Mouse (Mus musculus): ENCODE results near the gene Taar3. TPM values are rescaled to one million over a fixed set of nuclear protein-coding genes. Genes with fewer than 3 reads are reported as not detected.

Gene Taar3
- not detected for total RNA-seq (2021)
- long read RNA-seq, experiment 1 = 0 reads
- long read RNA-seq, experiment 2 = 0 reads

GRCm38 (mm10) chr10:23949508-23950005 is at the start of gene Taar3:
Gene Taar3, plus strand, starts transcription at chr10:23949558.
- Histone ChIP-seq H3K4me3 (no peak within 1 kb of the TSS), H3K27ac (no peak within 1 kb of the TSS)
- TF ChIP-seq CTCF (conservative IDR thresholded peaks at IDR 0.05) = no peak
- DNase-seq (ENCODE audit: low spot score in 2 of 2) = peak in 1 of 2 experiments; percentile 41

DNA sequence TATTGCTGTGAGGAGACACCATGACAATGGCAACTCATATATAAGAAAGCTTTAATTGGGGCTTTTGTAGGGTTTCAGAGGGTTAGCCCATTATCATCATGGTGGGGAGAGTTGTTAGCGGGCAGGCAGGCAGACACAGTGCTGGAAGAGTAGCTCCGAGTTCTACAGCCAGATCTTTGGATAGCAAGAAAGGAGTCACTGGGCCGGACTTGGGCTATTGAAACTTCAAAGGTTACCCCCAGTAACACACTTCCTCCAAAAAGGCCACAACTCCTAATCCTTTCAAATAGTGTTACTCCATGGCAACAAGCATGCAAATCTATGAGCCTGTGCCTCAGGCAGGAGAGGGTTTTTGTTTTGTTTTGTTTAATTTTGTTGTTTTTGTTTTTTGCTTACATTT is 48.2 kb upstream of the Taar3 start:
- no peak overlapping the region for H3K27ac ChIP-seq
- TF ChIP-seq CTCF (conservative IDR thresholded peaks at IDR 0.05) = no peak
- DNase-seq (ENCODE audit: low spot score in 2 of 2) = no peak
- H3K4me3 ChIP-seq = no peak overlapping the region

DNA sequence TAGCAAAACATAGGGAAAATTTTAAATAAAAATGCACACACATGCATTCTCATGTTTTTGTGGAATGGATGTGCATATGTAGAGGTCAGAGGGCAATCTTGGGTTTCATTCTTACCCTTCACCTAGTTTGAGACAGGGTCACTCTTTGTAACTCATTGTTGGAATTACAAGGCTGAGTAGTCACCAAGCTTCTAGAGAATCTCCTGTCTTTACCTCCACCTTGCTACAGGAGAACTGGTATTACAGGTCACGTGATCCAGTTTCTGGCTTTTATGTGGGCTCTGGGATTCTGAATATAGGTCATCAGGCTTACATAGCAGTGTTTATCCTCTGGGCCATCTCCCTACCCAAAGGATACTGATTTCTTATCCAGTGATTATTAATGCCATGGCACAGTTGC is 43.7 kb upstream of the Taar3 start:
- no peak for DNase-seq (ENCODE audit: low spot score in 2 of 2)
- H3K4me3 ChIP-seq = no peak overlapping the region
- TF ChIP-seq CTCF (conservative IDR thresholded peaks at IDR 0.05) = no peak
- H3K27ac ChIP-seq = no peak overlapping the region

DNA sequence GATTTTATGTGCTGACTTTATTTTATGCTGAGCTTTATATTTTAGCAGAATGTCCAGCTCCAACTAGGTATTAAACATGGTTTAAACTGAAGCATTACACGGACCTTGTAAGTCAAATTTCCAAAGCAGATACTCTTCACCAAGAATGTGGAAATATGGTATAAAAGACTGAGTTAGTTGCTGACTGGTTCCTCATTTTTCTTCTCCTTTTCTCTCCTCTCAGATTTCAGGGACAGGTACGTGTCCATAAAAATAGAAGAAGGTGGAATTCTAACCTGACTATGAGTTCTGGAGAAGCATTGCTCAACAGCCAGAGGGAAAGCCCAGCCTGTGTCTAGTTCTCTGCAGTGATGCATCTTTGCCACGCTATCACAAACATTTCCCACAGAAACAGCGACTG is 29.3 kb upstream of the Taar3 start, which contains the start of gene Taar1:
Gene Taar1, plus strand, starts transcription at position 301 of the 400 bp plus-strand sequence.
- Histone ChIP-seq H3K4me3 (no peak within 1 kb of the TSS), H3K27ac (no peak within 1 kb of the TSS)
- DNase-seq (ENCODE audit: low spot score in 2 of 2) = no peak
- TF ChIP-seq CTCF (conservative IDR thresholded peaks at IDR 0.05) = no peak

DNA sequence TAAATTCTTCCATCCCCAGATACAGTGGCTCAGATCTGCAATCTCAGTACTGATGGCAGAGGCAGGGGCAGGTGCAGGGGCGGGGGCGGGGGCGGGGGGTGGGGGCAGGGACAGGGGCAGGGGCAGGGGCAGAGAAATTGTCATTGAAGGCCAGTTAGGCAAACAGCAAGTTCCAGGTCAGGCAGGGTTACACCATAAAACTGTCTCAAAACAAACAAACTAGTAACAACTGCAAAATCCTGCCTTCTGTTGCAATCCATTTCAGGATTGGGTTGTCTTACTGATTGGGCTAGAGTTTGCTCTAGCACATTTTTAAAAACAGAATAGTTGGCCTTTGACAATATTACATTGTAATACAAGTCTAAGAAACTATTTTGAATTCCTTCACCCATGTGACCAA is 26.9 kb upstream of the Taar3 start:
- no peak for DNase-seq (ENCODE audit: low spot score in 2 of 2)
- Histone ChIP-seq H3K4me3 (no peak overlapping the region), H3K27ac (no peak overlapping the region)
- no peak for TF ChIP-seq CTCF (conservative IDR thresholded peaks at IDR 0.05)

DNA sequence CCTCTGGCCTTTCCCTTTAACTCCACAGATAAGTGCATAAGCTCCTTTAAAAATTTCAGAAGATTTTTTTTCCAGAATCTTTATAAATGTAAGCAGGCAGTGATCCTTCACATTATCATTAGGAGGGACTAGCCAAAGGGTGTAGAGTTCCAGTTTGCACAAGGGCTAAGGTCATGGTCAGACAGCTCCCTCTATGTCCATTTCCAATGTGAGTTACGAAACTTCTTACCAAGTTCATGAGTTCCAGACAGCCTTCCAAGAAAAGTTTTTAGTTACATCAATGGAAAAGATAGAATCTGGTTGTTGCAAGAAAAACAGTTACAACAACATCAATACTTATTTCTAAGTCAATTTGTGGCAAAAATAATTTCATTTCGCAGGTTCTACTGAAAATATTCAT is 25.4 kb upstream of the Taar3 start:
- no peak for DNase-seq (ENCODE audit: low spot score in 2 of 2)
- no peak for TF ChIP-seq CTCF (conservative IDR thresholded peaks at IDR 0.05)
- Histone ChIP-seq H3K27ac (no peak overlapping the region), H3K4me3 (no peak overlapping the region)

DNA sequence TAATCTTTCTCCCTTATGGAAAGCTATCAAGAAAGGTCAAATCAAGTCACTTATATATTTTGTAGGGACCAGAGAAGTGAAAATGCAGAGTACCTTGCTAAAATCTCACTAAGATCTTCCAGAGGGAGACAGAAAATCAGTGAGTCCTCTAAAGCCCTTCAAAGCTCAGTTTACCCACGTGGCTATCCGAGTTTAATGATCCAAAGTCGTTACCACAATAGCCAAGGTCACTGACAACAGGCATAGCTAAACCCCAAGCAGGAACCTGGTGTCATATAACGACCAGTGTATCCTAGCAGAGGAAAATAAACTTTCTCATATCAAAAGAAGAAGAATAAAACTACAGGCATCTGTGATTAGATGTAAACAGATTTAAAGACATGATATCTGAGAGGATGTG is 11.7 kb upstream of the Taar3 start:
- Histone ChIP-seq H3K27ac (no peak overlapping the region), H3K4me3 (no peak overlapping the region)
- TF ChIP-seq CTCF (conservative IDR thresholded peaks at IDR 0.05) = no peak
- DNase-seq (ENCODE audit: low spot score in 2 of 2) = no peak

- Histone ChIP-seq H3K27ac (no peak within 1 kb of the TSS), H3K4me3 (no peak within 1 kb of the TSS)
- TF ChIP-seq CTCF (conservative IDR thresholded peaks at IDR 0.05) = no peak
- DNase-seq (ENCODE audit: low spot score in 2 of 2) = no peak
Measured at GRCm38 (mm10) chr10:23938312-23938711, 11.0 kb upstream of the Taar3 start, which contains the start of gene Taar2. Gene Taar2, plus strand, starts transcription at chr10:23938572.

DNA sequence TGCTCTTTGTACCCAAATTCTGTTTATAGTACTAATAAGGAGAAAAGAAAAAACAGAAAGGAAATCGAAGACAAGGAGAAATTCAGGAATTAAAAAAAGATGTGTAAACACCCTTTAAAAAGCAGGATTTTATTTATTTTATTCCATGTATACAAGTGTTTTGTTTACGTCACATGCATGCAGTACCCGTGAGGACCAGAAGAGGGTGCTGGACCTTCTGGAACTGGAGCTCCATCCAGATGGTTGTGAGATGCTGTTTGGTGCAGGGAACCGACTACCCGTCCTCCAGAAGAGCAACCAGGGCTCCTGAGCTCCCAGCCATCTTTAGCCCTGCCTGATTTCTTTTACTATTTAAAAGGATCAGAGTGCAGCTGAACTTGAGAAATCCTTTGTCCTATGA is 6.9 kb upstream of the Taar3 start:
- TF ChIP-seq CTCF (conservative IDR thresholded peaks at IDR 0.05) = peak; percentile 64
- H3K4me3 ChIP-seq = no peak overlapping the region
- DNase-seq (ENCODE audit: low spot score in 2 of 2) = no peak
- H3K27ac ChIP-seq = no peak overlapping the region

GRCm38 (mm10) chr10:23948026-23948425 is 1.3 kb upstream of the Taar3 start:
- H3K4me3 ChIP-seq = no peak overlapping the region
- H3K27ac ChIP-seq = no peak overlapping the region
- no peak for TF ChIP-seq CTCF (conservative IDR thresholded peaks at IDR 0.05)
- no peak for DNase-seq (ENCODE audit: low spot score in 2 of 2)

DNA sequence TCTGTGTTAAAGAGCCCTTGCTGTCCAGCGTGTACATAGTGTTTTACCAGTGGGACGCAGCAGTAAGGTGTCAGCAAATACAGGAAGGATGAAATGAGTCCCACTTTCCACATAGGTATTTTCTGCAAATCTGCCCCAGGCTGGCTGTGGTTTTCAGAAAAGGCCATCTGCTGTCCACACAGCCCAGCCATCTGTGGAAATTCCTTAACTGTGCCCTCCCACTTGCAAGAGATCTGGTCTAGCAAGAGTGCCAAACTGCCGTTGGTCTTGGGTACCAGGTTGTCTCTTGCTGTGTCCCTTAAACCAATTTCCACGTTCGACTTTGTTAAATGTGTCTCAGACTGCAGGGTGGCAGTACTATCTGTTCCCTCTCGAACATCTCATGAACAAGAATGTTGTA is 2.4 kb downstream of the Taar3 start:
- Histone ChIP-seq H3K4me3 (no peak overlapping the region), H3K27ac (no peak overlapping the region)
- TF ChIP-seq CTCF (conservative IDR thresholded peaks at IDR 0.05) = no peak
- no peak for DNase-seq (ENCODE audit: low spot score in 2 of 2)

- H3K4me3 ChIP-seq = no peak overlapping the region
- DNase-seq (ENCODE audit: low spot score in 2 of 2) = no peak
- TF ChIP-seq CTCF (conservative IDR thresholded peaks at IDR 0.05) = no peak
- H3K27ac ChIP-seq = no peak overlapping the region
Measured at GRCm38 (mm10) chr10:23959071-23959470, 9.7 kb downstream of the Taar3 start.

- Histone ChIP-seq H3K4me3 (no peak within 1 kb of the TSS), H3K27ac (no peak within 1 kb of the TSS)
- TF ChIP-seq CTCF (conservative IDR thresholded peaks at IDR 0.05) = no peak
- DNase-seq (ENCODE audit: low spot score in 2 of 2) = no peak
Measured at GRCm38 (mm10) chr10:23960444-23960915, 11.1 kb downstream of the Taar3 start, which contains the start of gene Taar4. Gene Taar4, plus strand, starts transcription at chr10:23960494.

- Histone ChIP-seq H3K4me3 (no peak overlapping the region), H3K27ac (no peak overlapping the region)
- DNase-seq (ENCODE audit: low spot score in 2 of 2) = no peak
- no peak for TF ChIP-seq CTCF (conservative IDR thresholded peaks at IDR 0.05)
Measured at GRCm38 (mm10) chr10:23963444-23963843, 14.1 kb downstream of the Taar3 start.
